Mouse (Mus musculus) bone marrow macrophage, adult 2 months (primary cell): ENCODE data around the gene Usp12.

ENCODE experiments used
- CTCF ChIP-seq: IDR thresholded peaks from 2 replicates; pipeline ENCODE4 v1.5.1; 2012; ENCODE audit warnings: low read depth, mild to moderate bottlenecking, low read length, moderate library complexity
- POLR2A ChIP-seq: IDR thresholded peaks from 2 replicates; pipeline ENCODE4 v1.6.1; 2012; ENCODE audit warnings: mild to moderate bottlenecking, low read depth, low read length, borderline replicate concordance

DNA sequence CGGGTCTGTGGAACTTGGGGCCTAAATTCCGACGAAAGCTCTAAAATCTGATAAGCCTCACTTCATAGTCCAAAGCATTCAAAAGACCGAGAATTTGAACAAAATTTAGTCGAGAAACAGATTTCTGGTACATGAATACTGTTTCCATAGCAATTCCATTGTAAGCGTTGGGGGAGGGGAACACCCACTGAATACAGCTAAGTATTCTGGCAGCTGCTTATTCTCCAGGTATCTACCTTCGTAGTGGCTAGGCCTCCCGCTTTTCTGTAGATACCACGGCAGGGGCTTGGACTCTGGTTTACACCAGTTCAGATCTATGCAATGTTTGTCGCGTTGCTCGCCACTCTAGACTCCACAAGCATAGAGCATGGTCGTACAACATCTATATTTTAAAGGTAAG lies 922 bp upstream of the Usp12 start:
- TF ChIP-seq CTCF, result no peak
- no peak for TF ChIP-seq POLR2A
